Mouse (Mus musculus): ENCODE measurements at regions not wholly inside any gene's neighbourhood (a gene's known extent, or its start where the extent isn't known, plus 50 kb on each side); places are given as distances from the start of the nearest gene placed in this dataset.

GRCm38 (mm10) chr2:109578870-109579310, 95.6 kb upstream of the Bdnf start:
- DNase-seq: no peak

- DNase-seq: no peak
Observed at GRCm38 (mm10) chr2:109618341-109619058, 56.0 kb upstream of the Bdnf start.

- DNase-seq: no peak
Observed at GRCm38 (mm10) chr2:109619676-109620075, 54.8 kb upstream of the Bdnf start.

GRCm38 (mm10) chr2:109621595-109621994, 52.9 kb upstream of the Bdnf start:
- no peak for DNase-seq

Data from lung, postnatal 10 days (tissue).